Mouse (Mus musculus) bone marrow, adult 2 months (tissue): Measurements from ENCODE around the gene Fam210b.

Experiments used
- CTCF ChIP-seq: fragments of 200-500 bp; IDR thresholded peaks from 2 replicates; pipeline ENCODE4 v1.5.1; 2011; ENCODE audit warnings: low read length, control low read depth; ENCODE audit not compliant: control insufficient read depth, insufficient read depth
- POLR2A ChIP-seq: fragments of 200-500 bp; IDR thresholded peaks from 2 replicates; pipeline ENCODE4 v1.6.1; 2011; ENCODE audit warnings: low read depth, mild to moderate bottlenecking, control low read depth, low read length, borderline replicate concordance; ENCODE audit not compliant: control insufficient read depth

- no peak for TF ChIP-seq CTCF
- no peak for TF ChIP-seq POLR2A
Measured at GRCm38 (mm10) chr2:172376999-172377515, 31.7 kb downstream of the Fam210b start.
